Mouse (Mus musculus) layer of hippocampus, postnatal 10 days (tissue): ENCODE measurements at regions not wholly inside any gene's neighbourhood (a gene's known extent, or its start where the extent isn't known, plus 50 kb on each side); places are given as distances from the start of the nearest gene placed in this dataset.

ENCODE experiments used
- DNase-seq, 2 experiments: peaks; one replicate each; pipeline ENCODE4 v3.0.0; 2021; ENCODE audit warnings: low spot score in 2 of 2

- DNase-seq = no peak
Observed at GRCm38 (mm10) chr9:26060834-26061233, 579.5 kb downstream of the Eepd1 start.

- DNase-seq = no peak
Observed at GRCm38 (mm10) chr9:26077057-26077456, 595.7 kb downstream of the Eepd1 start.

GRCm38 (mm10) chr9:26086524-26086923, 605.2 kb downstream of the Eepd1 start:
- no peak for DNase-seq

GRCm38 (mm10) chr9:26092061-26092687, 610.8 kb downstream of the Eepd1 start:
- DNase-seq = no peak

GRCm38 (mm10) chr9:26104136-26104535, 622.8 kb downstream of the Eepd1 start:
- no peak for DNase-seq

- peak in 1 of 2 experiments; percentile 28 for DNase-seq
Observed at GRCm38 (mm10) chr9:26121986-26122385, 611.5 kb upstream of the B3gat1 start.

- peak in 1 of 2 experiments; percentile 11 for DNase-seq
Observed at GRCm38 (mm10) chr9:26134587-26134986, 598.9 kb upstream of the B3gat1 start.
